Mouse (Mus musculus): ENCODE measurements around the gene Myo18b. TPM values are rescaled to one million over a fixed set of nuclear protein-coding genes. Genes with fewer than 3 reads are reported as not detected.

The Myo18b gene
- total RNA-seq, 2 experiments from 2014 or later, result 6.4 to 20.1 TPM

DNA sequence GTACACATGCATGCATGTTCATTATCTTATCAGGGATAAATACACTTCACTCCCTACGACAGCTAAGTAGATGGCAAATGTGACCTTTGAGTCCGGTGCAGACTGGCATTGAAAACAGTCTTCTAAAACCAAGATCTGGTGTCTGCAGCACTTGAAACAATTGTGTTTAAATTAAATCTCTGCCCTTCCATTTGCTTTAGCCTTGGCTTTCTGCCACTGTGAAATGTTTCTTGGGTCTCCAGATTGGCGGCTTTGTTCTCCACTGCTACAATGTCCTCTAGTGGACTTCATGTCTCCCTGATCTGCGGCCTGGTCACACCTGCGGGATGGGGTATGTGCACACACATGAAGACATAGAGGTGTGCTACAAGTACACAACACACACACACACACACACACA is 221.4 kb downstream of the Myo18b start:
- DNase-seq, result no peak

DNA sequence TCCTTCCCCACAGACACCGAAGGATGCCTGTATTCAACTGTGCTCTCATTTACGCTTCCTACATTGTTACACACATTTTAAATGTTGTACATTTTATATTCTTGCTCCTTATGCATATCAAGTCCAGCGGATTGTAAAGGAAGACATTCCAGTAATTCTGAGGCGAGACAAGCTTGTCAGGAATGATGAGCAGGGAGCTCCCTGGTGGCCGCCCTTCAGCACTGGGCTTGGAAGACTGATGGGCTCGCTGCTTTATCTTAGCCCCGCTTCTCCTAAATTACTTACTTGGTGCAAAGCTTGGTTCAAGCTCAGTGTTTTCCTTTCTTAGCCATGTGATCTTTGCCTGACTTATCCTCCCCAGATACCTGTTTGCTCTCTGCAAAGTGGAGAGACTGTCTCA is 223.7 kb downstream of the Myo18b start:
- no peak for DNase-seq

DNA sequence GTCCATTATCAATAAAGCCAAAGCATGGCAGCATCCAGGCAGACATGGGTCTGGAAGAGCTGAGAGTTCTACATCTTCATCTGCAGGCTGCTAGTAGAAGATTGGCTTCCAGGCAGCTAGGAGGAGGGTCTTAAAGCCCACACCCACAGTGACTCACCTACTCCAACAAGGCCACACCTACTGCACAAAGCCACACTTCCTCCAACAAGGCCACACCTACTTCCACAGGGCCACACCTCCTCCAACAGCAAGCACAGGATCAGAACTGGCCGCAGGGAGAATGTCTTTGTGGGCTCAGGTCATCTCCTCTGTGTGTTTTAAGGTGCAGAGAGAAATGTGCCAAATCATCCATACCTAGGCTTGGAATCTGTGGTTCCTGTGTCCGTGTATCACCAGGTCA is 224.2 kb downstream of the Myo18b start:
- DNase-seq, result no peak

DNA sequence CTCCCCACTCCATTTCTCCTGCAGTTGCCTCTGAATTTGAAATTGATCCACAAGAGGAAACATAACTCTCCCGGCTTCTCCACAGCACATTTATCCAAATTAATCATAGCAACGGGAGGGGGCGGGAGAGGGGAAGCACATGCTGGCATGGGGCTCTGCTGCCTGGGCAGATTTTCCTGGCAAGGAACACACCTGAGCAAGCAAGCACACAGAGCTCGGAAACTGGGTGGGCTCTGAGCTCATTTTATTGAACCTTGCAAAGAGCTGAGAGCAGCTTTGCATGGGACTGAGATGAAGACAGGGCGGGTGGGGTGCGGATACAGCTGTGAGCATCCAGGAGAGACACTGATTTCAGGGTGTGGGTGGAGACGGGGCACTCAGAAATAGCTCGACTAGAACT is 229.0 kb downstream of the Myo18b start:
- DNase-seq, result no peak

DNA sequence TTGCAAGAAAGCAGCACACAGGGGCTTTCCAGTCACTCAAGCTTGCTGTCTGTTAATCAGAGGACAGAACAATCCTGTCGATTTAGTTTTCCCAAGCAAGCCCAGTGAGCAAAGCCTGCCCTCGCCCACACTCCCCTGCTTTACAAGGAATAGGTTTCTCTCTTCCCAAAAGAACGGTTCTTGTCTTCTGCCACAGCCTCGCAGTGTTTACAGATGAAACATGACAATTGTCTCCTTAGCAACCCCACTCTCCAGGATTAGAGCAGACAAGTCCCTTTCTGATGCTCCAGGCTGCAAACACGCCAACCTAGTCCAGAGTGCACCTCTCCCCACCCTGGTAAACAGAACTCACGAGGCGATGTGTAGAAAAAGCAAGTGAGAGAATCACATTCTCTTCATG is 230.5 kb downstream of the Myo18b start:
- DNase-seq, result no peak

DNA sequence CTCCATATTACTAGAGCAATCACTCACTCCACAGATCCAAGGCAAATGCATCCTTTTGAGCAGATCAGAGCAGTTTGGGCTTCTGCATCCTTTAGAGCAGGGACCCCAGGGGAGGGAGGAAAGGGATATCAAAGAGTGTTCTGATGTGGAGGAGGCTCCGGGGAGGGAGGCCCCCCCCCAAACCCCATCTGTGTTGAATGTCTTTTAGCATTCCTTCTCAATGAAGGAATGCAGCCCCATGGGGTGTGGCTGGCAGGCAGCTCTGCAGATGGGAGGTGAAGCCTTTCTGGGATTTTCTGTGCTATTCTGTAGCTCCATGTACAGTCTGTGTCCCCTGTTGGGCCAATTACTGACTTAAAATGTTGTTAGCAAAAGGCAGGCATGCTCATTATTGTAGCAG is 232.5 kb downstream of the Myo18b start:
- DNase-seq, result no peak

DNA sequence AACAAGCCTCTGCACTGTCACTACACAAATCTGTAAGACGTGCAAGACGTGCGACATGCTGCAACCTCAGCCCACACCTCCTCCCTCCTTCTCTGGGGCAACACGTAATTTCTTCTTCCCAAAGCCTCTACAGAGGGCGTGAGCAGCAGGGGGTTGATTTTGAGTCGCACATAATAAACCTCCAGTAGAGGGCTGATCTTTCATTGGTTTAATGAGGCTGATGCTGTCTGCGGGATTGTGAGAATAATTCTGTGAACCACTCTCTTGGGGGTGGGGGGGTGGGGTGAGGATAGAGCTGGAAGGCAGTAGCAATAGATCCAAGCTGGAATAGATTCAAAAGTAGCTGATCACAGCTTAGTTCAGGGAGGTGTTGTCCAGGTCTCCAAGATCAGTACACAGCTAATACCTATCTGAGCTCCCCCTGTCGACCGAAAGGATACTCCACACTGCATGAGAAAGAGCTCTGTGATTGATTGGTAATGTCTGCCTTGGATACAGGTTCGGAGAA is 235.2 kb downstream of the Myo18b start:
- no peak for DNase-seq

DNA sequence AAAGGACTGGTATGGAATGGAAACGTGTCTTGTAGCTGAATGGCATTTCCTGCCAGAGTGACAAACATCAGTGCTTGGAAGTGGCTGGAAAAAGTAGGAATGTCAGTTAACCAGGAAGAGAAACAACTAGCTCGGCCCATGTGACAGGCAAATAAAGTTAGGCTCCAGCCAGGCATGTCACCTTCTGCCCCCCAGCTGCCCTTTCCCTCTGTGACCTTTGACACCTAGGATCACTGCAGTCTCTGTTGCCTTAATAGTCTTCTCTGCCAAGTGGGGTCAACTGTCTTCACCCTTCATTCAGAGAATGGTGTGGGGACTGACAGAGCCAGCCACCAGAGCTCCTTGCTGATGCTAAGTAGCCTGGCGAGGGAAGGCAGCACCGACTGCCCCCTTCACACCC is 236.9 kb downstream of the Myo18b start:
- DNase-seq, result no peak

DNA sequence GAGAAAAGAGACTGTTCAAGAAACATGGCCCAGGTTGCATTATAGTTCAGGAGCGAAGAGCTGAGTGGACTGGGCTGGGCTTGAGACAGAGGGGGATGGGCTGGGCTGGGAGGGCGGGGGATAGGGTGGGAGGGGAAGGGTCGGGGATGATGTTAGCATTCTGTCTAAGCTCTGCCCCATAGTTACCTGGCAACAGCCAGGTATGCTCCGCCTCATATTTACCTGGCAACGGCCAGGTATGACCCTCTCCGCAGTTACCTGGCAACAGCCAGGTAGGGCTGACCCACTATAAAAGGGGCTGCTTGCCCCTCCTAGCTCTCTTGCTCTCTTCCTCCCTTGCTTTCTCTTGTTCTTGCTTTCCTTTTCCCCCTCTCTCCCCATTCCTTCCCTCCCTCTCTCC is 239.4 kb downstream of the Myo18b start:
- DNase-seq, result no peak

DNA sequence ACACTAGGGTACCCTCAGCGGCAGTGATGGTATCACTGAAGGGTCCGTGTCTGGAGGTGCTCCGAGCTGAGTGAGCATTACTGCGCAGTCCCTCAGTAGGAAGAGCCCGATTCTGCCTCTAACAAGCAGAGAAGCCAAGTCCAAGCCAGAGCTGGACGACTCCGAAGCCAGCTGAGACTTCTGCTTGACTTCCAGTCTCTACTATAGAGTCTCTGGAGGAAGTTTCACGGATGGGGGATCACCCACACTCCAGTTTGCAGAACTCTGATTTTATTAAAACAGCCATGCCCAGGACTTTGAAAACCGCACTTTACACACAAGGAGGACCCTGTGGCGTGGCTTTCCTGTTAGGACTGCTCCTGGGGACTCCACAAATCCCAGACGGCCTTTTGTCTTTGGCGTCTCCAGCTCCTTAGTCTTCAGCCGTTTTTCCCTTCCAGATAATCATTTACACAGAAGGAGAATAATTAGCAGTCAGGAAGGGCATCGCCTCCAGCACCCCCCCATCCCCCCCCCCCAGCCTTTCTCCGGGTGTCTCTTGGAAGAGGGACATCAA is 240.1 kb downstream of the Myo18b start:
- DNase-seq, result no peak

DNA sequence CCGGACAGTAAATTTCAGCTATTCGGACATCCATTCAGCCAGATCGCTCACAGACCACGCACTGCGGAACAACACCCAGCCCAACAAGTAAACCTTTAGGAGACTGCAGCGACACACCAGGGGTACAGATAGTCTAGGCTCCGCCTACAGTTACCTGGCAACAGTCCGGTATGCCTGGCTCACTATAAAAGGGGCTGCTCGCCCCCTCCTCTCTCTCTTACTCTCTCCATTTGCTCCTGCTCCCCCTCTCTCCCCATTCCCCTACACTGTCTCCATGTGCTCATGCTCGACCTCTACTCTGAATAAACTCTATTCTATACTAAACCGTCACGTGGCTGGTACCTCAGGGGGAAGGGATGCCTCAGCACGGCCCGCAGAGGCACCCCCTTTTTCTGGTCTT is 240.6 kb downstream of the Myo18b start:
- DNase-seq, result no peak

DNA sequence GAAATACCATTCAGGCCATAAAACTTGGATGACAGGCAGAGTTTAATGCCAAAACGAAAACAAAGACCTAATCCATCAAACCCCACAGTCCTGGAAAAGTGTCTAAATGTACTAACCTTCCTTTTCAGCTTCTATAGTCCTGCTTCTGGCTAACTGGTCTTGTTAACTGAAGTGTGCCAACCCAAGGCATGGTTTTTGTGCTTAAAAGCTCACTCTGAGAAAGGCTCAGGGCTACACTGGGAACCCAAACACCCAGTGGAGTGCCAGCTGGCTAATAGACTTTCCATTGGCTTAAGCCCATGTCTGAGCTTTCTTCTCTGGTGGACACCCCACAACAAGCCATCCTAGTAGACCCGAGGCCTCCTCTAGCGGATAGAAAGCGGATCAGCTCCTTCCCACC is 244.1 kb downstream of the Myo18b start:
- no peak for DNase-seq

DNA sequence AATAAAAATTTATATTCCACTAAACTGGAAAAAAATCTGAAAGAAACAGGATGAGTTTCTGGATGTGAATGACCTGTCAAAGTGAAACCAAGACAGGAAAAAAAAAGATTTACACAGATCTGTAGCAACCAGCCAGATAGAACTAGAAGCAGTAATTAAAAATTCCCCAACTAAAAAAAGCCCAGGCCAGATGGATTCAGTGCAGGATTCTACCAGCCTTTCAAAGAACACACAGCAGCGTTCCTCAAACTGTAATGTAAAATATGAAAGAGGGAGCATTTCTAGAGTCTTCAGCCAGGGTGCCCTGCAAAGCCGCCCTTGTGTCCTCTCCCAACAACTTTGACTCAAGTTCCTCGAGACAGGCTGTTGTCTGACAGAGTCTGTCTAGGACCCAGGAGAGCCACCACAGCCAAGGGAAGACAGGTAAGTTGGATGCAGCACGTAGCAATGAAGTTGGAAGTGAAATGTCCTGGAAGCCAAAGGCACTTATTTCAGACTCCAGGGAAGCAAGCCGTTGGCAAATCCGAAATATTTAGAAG is 246.9 kb downstream of the Myo18b start:
- DNase-seq, result no peak

DNA sequence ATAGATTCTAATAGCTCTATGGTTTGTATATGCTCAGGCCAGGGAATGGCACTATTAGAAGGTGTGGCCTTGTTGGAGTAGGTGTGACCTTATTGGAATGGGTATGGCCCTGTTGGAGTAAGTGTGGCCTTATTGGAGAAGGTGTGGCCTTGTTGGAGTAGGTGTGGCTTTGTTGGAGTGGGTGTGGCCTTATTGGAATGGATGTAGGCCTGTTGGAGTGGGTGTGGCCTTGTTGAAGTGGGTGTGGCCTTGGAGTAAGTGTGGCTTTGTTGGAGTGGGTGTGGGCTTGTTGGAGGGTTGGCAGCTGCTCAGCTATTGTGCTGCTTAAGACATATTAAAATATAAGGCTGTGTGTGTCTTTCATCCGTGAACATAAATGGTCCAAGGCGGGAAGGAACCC is 249.3 kb downstream of the Myo18b start:
- DNase-seq, result no peak

DNA sequence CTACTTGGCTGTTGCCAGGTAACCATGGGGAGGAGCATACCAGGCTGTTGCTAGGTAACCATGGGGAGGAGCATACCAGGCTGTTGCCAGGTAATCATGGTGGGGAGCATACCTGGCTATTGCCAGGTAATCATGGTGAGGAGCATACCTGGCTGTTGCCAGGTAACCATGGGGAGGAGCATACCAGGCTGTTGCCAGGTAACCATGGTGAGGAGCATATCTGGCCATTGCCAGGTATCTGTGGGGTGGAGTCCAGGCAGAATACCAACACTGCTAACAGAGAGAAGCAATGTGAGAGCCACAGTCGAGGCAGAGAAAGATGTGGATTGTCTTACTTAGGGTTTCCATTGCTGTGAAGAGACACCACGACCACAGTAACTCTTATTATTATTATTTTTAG is 250.6 kb downstream of the Myo18b start:
- no peak for DNase-seq

DNA sequence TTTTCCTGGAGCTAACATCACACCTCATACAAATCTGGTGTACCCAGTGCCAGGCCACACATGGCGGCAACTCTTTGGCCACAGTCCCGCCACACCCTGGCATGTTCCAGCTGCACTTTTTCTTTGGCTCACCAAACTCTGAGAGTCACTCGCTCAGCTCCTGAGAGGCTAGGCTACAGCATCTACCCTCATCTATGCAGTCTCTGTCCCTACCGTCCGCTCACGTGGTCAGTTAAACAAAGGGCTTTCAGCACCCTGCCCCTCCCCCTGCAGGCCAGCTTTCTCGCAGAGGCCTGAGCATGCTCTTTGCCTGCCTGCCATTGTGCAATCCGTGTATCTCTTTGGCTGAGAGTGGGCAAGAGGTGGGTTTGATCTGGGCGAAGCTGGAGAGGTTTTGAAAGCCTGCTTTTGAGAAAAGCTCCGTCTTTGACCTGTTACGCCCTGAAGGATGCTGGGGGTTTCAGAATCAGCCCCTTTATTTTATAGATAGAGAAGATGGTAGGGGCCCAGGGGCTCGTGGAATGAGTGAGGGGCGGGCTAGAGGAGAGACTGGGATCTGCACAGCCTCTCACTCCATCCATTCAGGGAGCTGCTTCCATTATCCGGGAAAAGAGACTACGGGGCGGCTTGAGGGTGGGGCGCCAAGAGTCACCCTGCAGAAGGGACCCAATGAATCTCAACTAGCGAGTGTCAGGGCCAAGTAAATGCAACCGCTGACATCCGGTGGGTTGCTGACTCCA is 252.5 kb downstream of the Myo18b start:
- peak; percentile 22 for DNase-seq

DNA sequence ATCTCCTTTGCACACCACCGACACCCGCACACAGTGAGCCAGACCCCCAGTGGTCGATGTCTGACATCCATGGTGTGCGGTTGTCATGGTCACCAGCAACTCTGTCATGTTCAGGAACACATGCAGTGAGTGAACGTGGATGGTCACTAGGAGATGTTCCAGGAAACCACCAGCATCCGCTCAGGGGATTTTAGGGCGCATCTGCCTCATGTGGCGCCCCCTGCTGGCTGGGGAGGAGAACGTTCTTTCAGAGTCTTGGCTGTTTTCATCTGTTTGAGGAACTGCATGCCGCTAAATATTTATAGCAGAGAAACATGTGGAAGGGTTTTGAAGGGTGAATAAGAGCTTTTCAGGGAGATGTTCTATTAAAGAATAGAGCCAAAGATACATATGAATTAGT is 253.4 kb downstream of the Myo18b start:
- DNase-seq, result peak; percentile 35

DNA sequence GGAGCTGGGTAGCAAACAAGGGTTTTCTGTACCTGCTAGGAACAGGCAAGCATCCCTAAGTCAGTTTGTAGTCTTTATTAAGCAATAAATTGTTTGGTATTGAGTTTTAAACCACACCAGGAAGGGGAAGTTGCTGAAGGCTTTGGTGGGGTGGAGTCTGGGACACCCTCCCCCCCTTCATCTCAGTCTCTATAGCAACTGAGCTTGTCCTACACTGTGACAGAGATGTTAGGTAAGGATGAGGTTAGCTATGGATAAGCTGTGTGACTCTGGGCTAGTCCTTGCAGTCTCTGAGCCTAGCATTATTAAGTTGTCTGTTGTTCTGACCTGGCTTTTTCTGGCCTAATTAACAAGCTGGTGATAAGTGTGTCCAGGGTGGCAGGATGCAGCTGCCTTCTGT is 254.4 kb downstream of the Myo18b start:
- no peak for DNase-seq

DNA sequence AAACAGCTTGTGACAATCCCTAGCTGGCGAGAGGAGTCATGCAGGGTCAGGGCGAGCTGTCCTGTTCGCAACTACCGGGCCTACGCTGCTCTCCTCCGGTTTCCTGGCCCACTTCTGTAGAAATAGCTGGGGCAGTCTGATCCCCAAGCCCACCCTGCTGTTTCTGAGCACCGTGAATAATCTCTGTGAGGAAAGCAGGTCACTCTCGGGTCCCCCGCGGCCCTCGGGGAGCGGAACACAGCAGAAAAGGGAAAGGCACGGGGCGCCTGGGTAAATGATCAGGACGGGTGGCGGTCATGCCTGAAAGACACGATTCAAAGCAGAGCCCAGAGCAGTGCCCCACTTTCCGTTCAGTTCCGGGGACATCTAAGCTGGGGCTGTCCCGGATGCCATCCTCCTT is 255.0 kb downstream of the Myo18b start:
- DNase-seq, result no peak

DNA sequence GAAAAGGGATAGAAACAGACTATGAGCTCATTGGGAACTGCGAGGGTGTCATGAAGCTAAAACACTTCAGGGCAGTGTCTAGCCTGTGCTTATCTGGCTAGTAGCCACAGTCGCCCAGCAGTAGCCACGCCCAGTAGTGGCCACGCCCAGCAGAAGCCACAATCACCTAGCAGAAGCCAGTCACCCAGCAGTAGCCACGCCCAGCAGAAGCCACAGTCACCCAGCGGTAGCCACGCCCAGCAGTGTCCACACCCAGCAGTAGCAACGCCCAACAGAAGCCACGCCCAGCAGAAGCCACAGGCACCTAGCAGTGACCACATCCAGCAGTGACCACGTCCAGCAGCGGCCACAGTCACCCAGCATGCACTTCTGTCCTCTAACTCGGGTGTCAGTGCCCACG is 255.5 kb downstream of the Myo18b start:
- DNase-seq, result no peak
